Mouse (Mus musculus) forebrain, embryonic 13.5 days (tissue): Measurements from ENCODE around the gene Nek6. TPM values are rescaled to one million over a fixed set of nuclear protein-coding genes. Genes with fewer than 3 reads are reported as not detected.

Experiments used
- ATAC-seq: fragments of 200-750 bp; cut with Nextera tagmentation; 2 replicates; pipeline ENCODE4 v1.8.0; 2017
- H3K27ac ChIP-seq: fragments of 300-500 bp; sonication (generic); 2 replicates; pipeline ENCODE4 v1.5.1; 2015; ENCODE audit warnings: inconsistent platforms, mild to moderate bottlenecking, moderate library complexity
- H3K27me3 ChIP-seq: fragments of 300-500 bp; sonication (generic); 2 replicates; pipeline ENCODE4 v1.6.1; 2015; ENCODE audit warnings: mild to moderate bottlenecking, inconsistent platforms
- H3K36me3 ChIP-seq: fragments of 300-500 bp; sonication (generic); 2 replicates; pipeline ENCODE4 v1.6.1; 2015; ENCODE audit warnings: mild to moderate bottlenecking, inconsistent platforms; ENCODE audit not compliant: poor library complexity, severe bottlenecking
- H3K4me1 ChIP-seq: fragments of 300-500 bp; sonication (generic); 2 replicates; pipeline ENCODE4 v1.6.1; 2015; ENCODE audit warnings: inconsistent platforms
- H3K4me2 ChIP-seq: fragments of 300-500 bp; sonication (generic); 2 replicates; pipeline ENCODE4 v1.6.1; 2015; ENCODE audit warnings: inconsistent platforms, mild to moderate bottlenecking, moderate library complexity
- H3K4me3 ChIP-seq: fragments of 300-500 bp; sonication (generic); 2 replicates; pipeline ENCODE4 v1.5.1; 2015; ENCODE audit warnings: mild to moderate bottlenecking, inconsistent platforms
- H3K9ac ChIP-seq: fragments of 300-500 bp; sonication (generic); 2 replicates; pipeline ENCODE4 v1.6.1; 2015; ENCODE audit warnings: mild to moderate bottlenecking, inconsistent platforms
- H3K9me3 ChIP-seq: fragments of 300-500 bp; sonication (generic); replicated peaks from 2 replicates; pipeline ENCODE4 v1.6.1; 2016; ENCODE audit warnings: inconsistent platforms
- WGBS: fragments of 180-500 bp; shearing (Covaris S2); methylation state at CpG from one replicate; pipeline ENCODE4 v1.1.7; 2015; 5-methylcytosine and 5-hydroxymethylcytosine counted together
- polyA plus RNA-seq: library from polyadenylated mRNA; unstranded; fragments of >200 nt; fragmentation: Nextera tagmentation; extraction: Ambion mirVana; gene quantifications from 2 replicates; pipeline ENCODE4 v1.2.1, GENCODE M21; 2015

The Nek6 gene
- polyA plus RNA-seq, 1 experiment from 2014 or later = 122 TPM

DNA sequence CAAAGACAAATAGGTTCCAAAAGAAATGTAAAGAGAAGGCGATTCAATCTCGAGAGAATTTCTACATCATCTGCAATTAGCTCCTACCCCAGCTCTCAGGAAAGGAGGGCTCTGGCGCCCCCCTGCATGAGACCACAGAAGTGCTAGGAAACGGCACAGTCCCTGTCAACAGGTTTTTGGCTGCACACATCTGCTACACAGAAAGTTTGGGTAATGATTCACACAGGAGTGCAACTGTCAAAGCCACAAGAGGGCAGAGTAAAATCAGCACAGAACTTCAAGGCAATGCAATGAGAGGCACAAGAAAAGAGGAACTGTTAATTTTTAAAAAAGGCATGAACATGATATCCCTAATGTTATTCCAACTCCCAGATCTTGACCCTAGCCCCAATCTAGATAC, 104.6 kb downstream of the Nek6 start:
- H3K4me1 ChIP-seq = peaks cover 52% of the 10 kb centered on the region
- no peak for ATAC-seq
- H3K9me3 ChIP-seq = no peaks in the 10 kb centered on the region
- H3K4me3 ChIP-seq = no peak overlapping the region
- no peak overlapping the region for H3K4me2 ChIP-seq
- no peaks in the 10 kb centered on the region for H3K27me3 ChIP-seq
- peaks cover 18% of the 10 kb centered on the region for H3K36me3 ChIP-seq
- no peak overlapping the region for H3K9ac ChIP-seq
- 41% methylated on average over 4 of the region's 4 CpGs for WGBS
- no peak overlapping the region for H3K27ac ChIP-seq

DNA sequence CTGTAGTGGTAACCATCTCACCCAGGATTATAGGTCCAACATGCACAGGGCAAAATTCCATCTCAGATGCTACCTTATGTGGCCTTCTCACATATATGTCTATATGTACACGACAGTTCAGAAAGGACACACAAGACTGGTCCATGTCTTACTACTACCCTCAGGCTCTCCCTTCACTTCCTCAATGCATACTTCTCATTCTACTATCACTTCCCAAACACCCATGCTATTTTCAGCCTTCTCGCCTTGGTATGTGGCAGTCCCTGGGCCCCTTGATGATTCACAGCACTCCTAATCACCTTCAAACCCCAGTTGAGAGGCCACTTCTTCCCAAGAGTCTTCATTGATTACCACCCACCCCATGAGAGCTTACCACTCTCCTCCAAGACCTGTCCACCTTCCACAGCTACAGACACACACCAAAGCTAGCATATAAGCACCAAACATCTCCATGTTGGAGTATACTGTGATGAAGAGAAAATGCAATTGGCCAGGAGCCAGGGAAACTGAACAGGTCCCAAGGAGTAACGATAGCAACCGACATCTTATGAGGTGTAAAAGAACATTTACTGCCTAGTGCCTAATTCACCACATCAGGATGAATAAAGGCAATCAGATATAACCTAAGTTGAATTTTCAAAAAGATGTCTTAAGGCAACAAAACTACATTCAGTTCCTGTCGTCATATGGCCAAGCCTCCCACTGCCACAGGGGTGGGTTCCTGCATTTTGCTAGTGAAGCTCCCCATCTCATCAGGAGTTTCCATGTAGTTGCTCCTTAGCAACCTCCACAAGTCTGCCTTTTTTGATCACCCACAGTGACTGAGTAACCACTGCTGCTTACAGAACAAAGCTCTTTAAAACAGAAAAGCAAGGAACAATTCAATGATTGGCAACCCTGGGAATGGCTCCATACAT, 105.8 kb downstream of the Nek6 start:
- no peaks in the 10 kb centered on the region for H3K27me3 ChIP-seq
- H3K4me1 ChIP-seq = peaks cover 63% of the 10 kb centered on the region
- H3K36me3 ChIP-seq = peaks cover 18% of the 10 kb centered on the region
- ATAC-seq = no peak
- no peaks in the 10 kb centered on the region for H3K9me3 ChIP-seq
- WGBS = 89% methylated on average over 5 of the region's 5 CpGs
- no peak overlapping the region for H3K27ac ChIP-seq
- no peak overlapping the region for H3K4me2 ChIP-seq
- H3K9ac ChIP-seq = no peak overlapping the region
- no peak overlapping the region for H3K4me3 ChIP-seq

DNA sequence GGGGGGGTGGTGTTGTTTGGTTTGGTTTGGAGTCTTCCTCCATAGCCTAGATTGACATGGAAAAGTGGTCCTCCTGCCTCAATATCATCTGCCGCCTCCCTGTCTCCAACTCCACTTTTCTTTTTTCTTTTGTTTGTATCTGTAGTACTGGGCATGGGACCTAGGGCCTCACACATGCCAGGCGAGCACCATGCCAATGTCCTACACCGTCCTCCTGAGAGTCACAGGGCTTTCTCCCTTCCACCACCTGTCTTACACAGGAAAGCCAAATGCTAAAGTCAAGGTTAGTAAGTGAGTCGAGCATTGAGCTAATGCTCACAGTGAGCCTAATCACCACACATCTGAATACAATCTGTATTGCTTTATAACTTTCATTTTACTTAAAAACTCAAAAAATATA, 108.3 kb downstream of the Nek6 start:
- WGBS = 92% methylated on average over 4 of the region's 4 CpGs
- Histone ChIP-seq H3K9me3 (no peaks in the 10 kb centered on the region), H3K36me3 (peaks cover 12% of the 10 kb centered on the region), H3K9ac (no peak overlapping the region), H3K27me3 (no peaks in the 10 kb centered on the region), H3K4me3 (no peak overlapping the region), H3K27ac (no peak overlapping the region), H3K4me2 (no peak overlapping the region), H3K4me1 (peaks cover 59% of the 10 kb centered on the region)
- ATAC-seq = no peak

DNA sequence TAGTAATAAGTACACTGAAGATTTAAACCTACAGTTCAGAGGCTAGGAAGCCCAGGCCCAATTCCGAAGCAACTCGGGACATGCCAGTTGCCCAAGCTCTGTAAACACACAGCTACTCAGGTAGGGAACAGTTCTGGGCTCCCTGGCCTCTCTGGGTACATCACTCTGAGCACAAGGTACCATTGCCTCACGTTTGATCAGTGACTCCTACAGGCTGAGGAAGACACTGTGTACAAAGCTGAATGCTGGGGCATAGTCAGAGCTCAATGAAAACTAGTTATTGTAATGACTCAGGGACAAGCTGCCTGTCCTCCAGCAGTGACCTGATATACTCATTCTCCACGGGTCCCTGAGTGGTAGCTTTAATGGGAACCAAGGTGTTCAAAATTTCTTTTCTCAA, 109.6 kb downstream of the Nek6 start:
- WGBS = 78% methylated on average over 4 of the region's 4 CpGs
- Histone ChIP-seq H3K9me3 (no peaks in the 10 kb centered on the region), H3K27me3 (no peaks in the 10 kb centered on the region), H3K4me2 (no peak overlapping the region), H3K36me3 (peaks cover 18% of the 10 kb centered on the region), H3K4me3 (no peak overlapping the region), H3K9ac (no peak overlapping the region), H3K4me1 (peaks cover 46% of the 10 kb centered on the region), H3K27ac (peak overlapping the region; percentile 74; the same call in 1 of the 2 replicates)
- ATAC-seq = no peak

DNA sequence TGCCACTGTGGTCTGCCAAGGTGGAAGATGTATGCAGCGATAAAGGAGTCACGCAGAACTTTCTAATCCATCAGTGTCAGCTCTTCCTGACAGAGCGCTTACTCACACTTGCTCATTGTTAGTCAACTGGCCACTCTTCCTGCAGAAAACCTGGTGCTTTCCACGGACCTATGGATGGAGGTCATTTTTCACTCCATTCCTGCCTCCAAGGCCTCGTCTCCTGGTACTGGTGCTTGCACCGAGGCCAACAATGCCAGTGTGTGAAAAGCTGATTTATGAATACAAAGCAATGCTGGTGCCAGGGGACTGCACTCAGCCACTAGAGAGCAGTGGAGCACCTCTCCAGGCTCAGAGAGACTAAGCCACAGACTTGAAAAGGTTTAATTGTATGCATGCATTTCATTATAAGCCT, 110.2 kb downstream of the Nek6 start:
- Histone ChIP-seq H3K36me3 (peaks cover 23% of the 10 kb centered on the region), H3K9ac (peak overlapping the region; percentile 18), H3K4me1 (peaks cover 41% of the 10 kb centered on the region), H3K27me3 (no peaks in the 10 kb centered on the region), H3K4me3 (no peak overlapping the region), H3K4me2 (peak overlapping the region; percentile 33), H3K9me3 (no peaks in the 10 kb centered on the region), H3K27ac (peak overlapping the region; percentile 74)
- peak; percentile 93 for ATAC-seq
- 36% methylated on average over 6 of the region's 6 CpGs for WGBS

DNA sequence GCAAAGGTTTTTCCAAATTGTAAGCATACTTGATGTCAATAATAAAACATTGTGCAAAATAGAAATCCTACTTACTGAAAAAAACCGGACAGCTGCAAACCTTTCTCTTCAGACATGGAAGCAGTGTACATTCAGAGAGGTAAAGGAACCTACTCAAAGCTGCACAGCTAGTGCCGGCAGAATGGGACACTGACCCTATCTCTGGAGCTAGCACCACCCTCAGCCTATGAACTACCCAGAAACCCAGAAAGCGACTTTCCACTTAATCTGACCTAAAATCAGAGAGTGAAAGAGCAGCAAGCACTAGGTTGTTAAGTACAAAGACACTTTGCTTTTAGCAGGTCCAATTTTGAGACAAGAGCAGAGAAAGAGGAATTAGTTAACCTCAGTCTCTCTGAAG, 112.0 kb downstream of the Nek6 start:
- no peaks in the 10 kb centered on the region for H3K27me3 ChIP-seq
- peaks cover 27% of the 10 kb centered on the region for H3K4me1 ChIP-seq
- WGBS = 86% methylated on average over 3 of the region's 3 CpGs
- ATAC-seq = no peak
- H3K4me2 ChIP-seq = no peak overlapping the region
- no peak overlapping the region for H3K4me3 ChIP-seq
- no peak overlapping the region for H3K27ac ChIP-seq
- peaks cover 25% of the 10 kb centered on the region for H3K36me3 ChIP-seq
- H3K9me3 ChIP-seq = no peaks in the 10 kb centered on the region
- H3K9ac ChIP-seq = no peak overlapping the region

DNA sequence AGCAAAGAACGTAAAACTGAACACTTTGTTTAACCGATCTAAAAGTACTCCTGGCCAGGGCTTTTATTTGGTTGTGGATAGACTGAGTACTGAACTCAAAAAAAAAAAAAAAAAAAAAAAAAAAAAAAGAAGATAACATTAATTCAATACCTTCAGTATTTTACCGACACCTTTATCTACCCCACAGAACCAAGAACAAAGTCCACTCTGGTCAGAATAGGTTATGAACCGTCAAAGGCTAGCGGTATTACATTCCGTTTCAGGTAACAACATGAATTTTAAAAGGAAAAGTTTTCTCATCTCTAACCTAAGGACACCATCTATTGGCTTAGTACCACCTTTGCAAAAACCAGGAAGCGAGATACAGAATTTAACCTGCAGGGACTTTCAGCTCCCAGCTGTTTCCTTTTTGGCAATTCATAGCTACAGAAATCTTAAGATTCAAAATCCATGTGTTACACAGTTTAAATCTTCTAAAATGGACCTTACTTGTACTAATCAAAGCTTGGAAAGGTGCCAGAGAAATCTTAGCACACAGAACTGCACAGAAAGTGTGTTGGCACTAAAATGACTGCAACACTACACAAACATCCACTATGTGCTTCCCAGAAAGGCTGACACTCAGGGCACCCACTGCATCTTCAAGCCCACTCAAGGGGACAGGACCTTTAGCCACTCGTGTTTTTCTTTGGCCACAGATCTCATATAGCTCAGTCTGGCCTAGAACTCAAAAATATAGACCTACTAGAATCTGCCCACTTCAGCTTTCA, 112.6 kb downstream of the Nek6 start:
- no peak overlapping the region for H3K9ac ChIP-seq
- H3K9me3 ChIP-seq = no peaks in the 10 kb centered on the region

DNA sequence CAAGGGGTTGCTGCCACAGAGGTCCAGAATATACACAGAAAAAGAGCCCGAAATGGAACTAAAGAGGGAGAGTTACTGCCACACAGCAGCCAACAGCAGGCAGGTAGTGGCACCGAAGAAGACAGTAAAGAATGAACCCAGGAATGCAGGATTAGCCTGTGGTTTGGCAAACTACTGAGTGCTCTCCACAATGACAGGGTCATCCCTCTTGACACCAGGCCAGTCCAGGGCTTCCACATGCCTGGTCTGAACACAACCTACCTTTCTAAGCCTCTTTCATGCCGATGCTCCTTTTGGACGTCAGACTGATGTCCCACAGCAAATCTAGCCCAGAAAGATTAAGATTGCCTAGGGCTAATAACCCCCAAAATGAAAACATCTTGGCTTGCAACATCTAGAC, 117.4 kb downstream of the Nek6 start:
- H3K27me3 ChIP-seq = no peaks in the 10 kb centered on the region
- H3K27ac ChIP-seq = no peak overlapping the region
- ATAC-seq = no peak
- H3K9ac ChIP-seq = no peak overlapping the region
- no peaks in the 10 kb centered on the region for H3K9me3 ChIP-seq
- H3K4me3 ChIP-seq = no peak overlapping the region
- peaks cover 5% of the 10 kb centered on the region; the same call in 1 of the 2 replicates for H3K4me1 ChIP-seq
- H3K36me3 ChIP-seq = peaks cover 64% of the 10 kb centered on the region
- no peak overlapping the region for H3K4me2 ChIP-seq
- 90% methylated on average over 4 of the region's 4 CpGs for WGBS

More for the DNA sequence above, 112.6 kb downstream of the Nek6 start:
- H3K27ac ChIP-seq = no peak overlapping the region
- peaks cover 27% of the 10 kb centered on the region for H3K4me1 ChIP-seq
- WGBS = 90% methylated on average over 8 of the region's 8 CpGs
- H3K36me3 ChIP-seq = peaks cover 31% of the 10 kb centered on the region
- H3K4me3 ChIP-seq = no peak overlapping the region
- no peak overlapping the region for H3K4me2 ChIP-seq
- ATAC-seq = no peak
- H3K27me3 ChIP-seq = no peaks in the 10 kb centered on the region

DNA sequence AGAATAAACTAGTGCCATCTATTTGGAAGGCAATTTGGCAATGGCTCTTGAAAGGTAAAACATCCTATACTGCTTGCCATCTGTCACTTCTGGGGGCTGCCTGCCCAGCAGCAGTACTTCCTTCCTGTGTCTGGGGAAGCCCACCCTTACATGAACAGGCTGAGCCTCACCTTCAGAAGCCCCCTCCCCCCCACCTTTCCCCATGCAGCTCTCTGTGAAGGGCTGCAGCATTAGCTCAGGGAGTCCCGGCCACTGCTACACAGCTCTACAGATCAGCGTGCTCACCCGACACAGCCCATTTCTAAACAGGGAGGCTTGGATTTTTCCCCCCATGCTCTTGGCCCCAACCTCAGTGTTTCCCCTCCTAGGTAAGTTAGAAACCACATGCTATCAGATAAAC, 118.0 kb downstream of the Nek6 start:
- Histone ChIP-seq H3K36me3 (peaks cover 70% of the 10 kb centered on the region), H3K9me3 (no peaks in the 10 kb centered on the region), H3K9ac (no peak overlapping the region), H3K27me3 (no peaks in the 10 kb centered on the region), H3K4me1 (0 out of 2 replicates have a peak, but pooled peaks cover under 1% of the 10 kb centered on the region), H3K4me3 (no peak overlapping the region), H3K27ac (no peak overlapping the region), H3K4me2 (no peak overlapping the region)
- 92% methylated on average over 3 of the region's 3 CpGs for WGBS
- ATAC-seq = 0 out of 2 replicates have a peak, but pooled peaks have one; percentile 30

DNA sequence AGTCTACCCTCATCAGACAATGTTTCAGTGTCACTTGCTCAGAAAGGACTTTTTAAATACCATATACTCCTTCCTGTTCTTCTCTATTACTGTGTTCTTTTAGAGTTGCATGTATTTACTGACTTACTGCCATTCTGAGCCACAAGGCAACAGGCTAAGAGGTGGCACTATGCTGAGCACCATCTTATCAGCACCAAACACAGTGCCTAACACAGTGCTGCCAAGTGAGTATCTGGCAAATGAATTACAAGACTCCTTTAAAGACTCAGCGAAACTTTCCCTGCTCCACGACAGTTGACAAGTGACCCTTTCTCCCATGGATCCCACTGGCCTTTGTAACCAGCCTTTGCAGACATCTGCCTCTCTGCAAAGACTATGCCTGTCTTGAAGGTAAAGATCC, 119.1 kb downstream of the Nek6 start:
- WGBS = 94% methylated on average over 2 of the region's 2 CpGs
- H3K9me3 ChIP-seq = no peaks in the 10 kb centered on the region
- H3K27me3 ChIP-seq = no peaks in the 10 kb centered on the region
- H3K36me3 ChIP-seq = peaks cover 79% of the 10 kb centered on the region
- ATAC-seq = no peak
- no peak overlapping the region for H3K4me3 ChIP-seq
- no peak overlapping the region for H3K27ac ChIP-seq
- no peaks in the 10 kb centered on the region for H3K4me1 ChIP-seq
- H3K9ac ChIP-seq = no peak overlapping the region
- H3K4me2 ChIP-seq = no peak overlapping the region

DNA sequence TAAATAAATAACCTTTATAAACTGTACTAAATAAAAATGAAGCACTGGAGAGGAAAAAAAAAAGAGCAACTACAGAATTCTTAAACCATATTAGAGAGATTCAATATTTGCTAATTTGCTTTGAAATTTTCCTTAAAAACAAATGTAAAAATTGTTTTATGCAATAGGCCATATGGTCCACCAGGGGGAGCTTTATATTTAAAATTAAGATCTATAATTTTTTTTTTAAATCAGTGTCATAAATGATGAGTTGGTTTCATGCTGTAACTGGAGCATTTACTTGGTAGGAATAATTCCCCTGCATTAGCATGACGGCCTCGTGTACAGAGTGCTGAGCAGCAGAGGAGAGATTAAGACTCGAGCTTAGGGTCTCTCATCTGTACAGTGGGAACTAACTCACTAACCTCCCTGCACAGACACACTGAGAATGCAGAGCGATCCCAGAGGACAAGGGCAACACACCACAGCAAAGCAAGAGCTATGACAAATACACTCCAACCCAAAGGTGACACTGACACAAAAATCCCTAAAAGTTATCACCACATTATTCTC, 126.3 kb downstream of the Nek6 start:
- Histone ChIP-seq H3K36me3 (peaks cover 82% of the 10 kb centered on the region), H3K27ac (no peak overlapping the region), H3K4me3 (no peak overlapping the region), H3K9ac (no peak overlapping the region), H3K9me3 (no peaks in the 10 kb centered on the region), H3K27me3 (no peaks in the 10 kb centered on the region), H3K4me2 (no peak overlapping the region), H3K4me1 (peaks cover 5% of the 10 kb centered on the region; the same call in 1 of the 2 replicates)
- no peak for ATAC-seq
- WGBS = 79% methylated on average over 4 of the region's 4 CpGs

DNA sequence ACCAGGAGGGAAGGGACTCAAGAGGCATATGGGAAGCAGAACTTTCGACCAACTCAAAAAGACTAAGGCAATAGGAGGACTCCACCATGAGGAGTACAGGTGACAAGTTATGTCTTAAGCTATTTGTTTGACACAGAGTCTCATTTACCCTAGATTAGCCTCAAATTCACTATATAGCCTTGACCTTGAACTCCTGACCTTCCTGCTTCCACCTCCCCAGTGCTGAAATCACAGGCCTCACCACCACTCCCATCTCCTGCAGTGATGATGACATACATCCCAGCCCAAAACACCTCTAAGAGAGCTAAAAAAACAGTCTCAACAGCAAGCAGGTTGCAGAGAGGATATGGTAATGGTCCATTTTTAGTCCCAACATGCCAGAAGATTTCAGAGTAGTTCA, 130.3 kb downstream of the Nek6 start:
- WGBS = 96% methylated on average over 1 of the region's 1 CpGs
- Histone ChIP-seq H3K4me1 (peaks cover 13% of the 10 kb centered on the region; the same call in 1 of the 2 replicates), H3K9ac (no peak overlapping the region), H3K9me3 (no peaks in the 10 kb centered on the region), H3K4me3 (no peak overlapping the region), H3K27me3 (no peaks in the 10 kb centered on the region), H3K27ac (no peak overlapping the region), H3K4me2 (no peak overlapping the region), H3K36me3 (peaks cover 44% of the 10 kb centered on the region)
- no peak for ATAC-seq
